Mouse (Mus musculus): ENCODE measurements at regions not wholly inside any gene's neighbourhood (a gene's known extent, or its start where the extent isn't known, plus 50 kb on each side); places are given as distances from the start of the nearest gene placed in this dataset.

DNA sequence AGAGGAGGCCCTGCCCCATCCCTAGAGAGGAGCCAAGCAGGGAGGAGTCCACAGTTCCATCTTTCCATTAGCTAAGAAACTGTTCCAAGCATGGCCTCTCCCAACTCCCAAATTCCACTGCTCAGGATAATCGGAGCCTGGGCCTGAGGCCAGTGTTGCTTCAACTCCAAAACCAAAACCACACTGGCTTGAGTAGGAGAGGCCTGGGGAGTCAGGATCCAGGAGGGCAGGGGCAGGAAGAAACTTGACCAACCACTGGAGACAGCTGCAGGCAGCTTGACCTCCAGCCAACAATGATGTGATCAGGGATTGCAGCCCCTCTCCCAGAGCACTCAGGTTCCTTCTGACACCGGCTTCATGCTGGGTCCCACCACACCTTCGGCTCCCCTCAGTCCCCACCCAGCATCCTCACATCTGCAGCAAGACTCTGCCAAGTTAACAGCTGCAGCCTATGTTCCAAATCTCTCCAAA lies 99.1 kb upstream of the Zmiz1 start (continued):
- TF ChIP-seq GABPA (IDR thresholded peaks at IDR 0.05; ENCODE audit: low read depth, low read length), result no peak
- no peak for TF ChIP-seq SIN3A (IDR thresholded peaks at IDR 0.05; ENCODE audit: low read length)

DNA sequence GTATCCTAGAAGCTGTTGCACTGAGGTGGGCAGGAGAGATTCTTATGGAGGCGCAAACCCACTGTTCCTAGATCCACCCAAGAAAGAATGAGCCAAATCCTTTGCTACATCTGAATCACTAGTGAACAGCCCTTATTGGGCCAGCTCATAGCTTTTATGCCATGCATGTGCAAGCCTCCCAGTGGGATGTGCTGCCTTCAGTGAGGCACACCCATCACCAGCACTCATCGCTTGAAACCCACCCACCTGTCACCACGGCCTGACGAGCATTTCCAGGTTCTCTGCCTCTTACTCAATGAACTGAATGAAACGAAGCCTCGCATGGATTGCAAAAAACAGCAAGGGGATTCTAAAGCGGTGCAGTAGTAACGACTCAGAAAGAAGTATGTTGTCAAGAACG lies 98.3 kb upstream of the Zmiz1 start:
- H3K4me3 ChIP-seq (ENCODE audit: control insufficient read depth in 1 of 2, insufficient read depth in 1 of 2, low read depth in 2 of 2, low read length in 2 of 2), result no peak overlapping the region
- TF ChIP-seq GABPA (IDR thresholded peaks at IDR 0.05; ENCODE audit: low read depth, low read length) (no peak), POLR2AphosphoS2 (IDR thresholded peaks at IDR 0.05; ENCODE audit: low read length) (no peak), MYB (IDR thresholded peaks at IDR 0.05; ENCODE audit: low read depth, low read length) (no peak), MAX (IDR thresholded peaks at IDR 0.05; ENCODE audit: low read length) (no peak), MAFK (IDR thresholded peaks at IDR 0.05; ENCODE audit: borderline replicate concordance, low read depth, low read length) (no peak), POLR2A (IDR thresholded peaks at IDR 0.05; ENCODE audit: control insufficient read depth in 1 of 2, insufficient read depth in 1 of 2, low read depth in 1 of 2, low read length in 2 of 2, poor library complexity in 1 of 2) (no peak), USF1 (IDR thresholded peaks at IDR 0.05; ENCODE audit: low read depth, low read length) (no peak), USF2 (IDR thresholded peaks at IDR 0.05; ENCODE audit: borderline replicate concordance in 1 of 2, insufficient read depth in 1 of 2, low read depth in 1 of 2, low read length in 2 of 2) (no peak), TAL1 (IDR thresholded peaks at IDR 0.05; ENCODE audit: low read length) (no peak), ZNF384 (IDR thresholded peaks at IDR 0.05; ENCODE audit: low read depth, low read length) (no peak), BHLHE40 (IDR thresholded peaks at IDR 0.05; ENCODE audit: borderline replicate concordance, low read depth, low read length) (no peak), TCF12 (IDR thresholded peaks at IDR 0.05; ENCODE audit: low read depth, low read length) (no peak), ZC3H11A (IDR thresholded peaks at IDR 0.05; ENCODE audit: low read depth, low read length) (no peak), MAZ (IDR thresholded peaks at IDR 0.05; ENCODE audit: low read depth, low read length) (no peak), NRF1 (IDR thresholded peaks at IDR 0.05; ENCODE audit: insufficient read depth, low read depth, low read length, poor library complexity, severe bottlenecking) (no peak), RCOR1 (IDR thresholded peaks at IDR 0.05; ENCODE audit: low read depth, low read length) (no peak), CTCF (IDR thresholded peaks at IDR 0.05 in 2 of 3, conservative IDR thresholded peaks at IDR 0.05 in 1 of 3; ENCODE audit: control insufficient read depth in 1 of 3, insufficient read depth in 1 of 3, low read depth in 2 of 3, low read length in 3 of 3, poor library complexity in 1 of 3, severe bottlenecking in 1 of 3) (no peak)
- H3K36me3 ChIP-seq (ENCODE audit: control insufficient read depth in 1 of 2, insufficient read depth in 2 of 2, low read length in 2 of 2), result no peaks in the 10 kb centered on the region
- no peak overlapping the region for H3K9ac ChIP-seq (ENCODE audit: control insufficient read depth, low read depth, low read length, poor library complexity, severe bottlenecking)
- H3K27ac ChIP-seq (ENCODE audit: control insufficient read depth, low read depth, low read length), result no peak overlapping the region
- H3K27me3 ChIP-seq (ENCODE audit: control insufficient read depth in 1 of 2, insufficient read depth in 2 of 2, low read length in 2 of 2), result peaks cover 0 to 4% of the 10 kb centered on the region in 2 experiments; a peak in 2 of 4 replicates
- no peaks in the 10 kb centered on the region for H3K9me3 ChIP-seq (replicated peaks; ENCODE audit: insufficient read depth, low read length)
- H3K79me2 ChIP-seq (ENCODE audit: control insufficient read depth, insufficient read depth, low read length, poor library complexity), result no peaks in the 10 kb centered on the region
- H3K4me1 ChIP-seq (ENCODE audit: control insufficient read depth in 1 of 2, insufficient read depth in 2 of 2, low read length in 2 of 2), result no peaks in the 10 kb centered on the region
- DNase-seq (ENCODE audit: low read depth, low spot score), result no peak

DNA sequence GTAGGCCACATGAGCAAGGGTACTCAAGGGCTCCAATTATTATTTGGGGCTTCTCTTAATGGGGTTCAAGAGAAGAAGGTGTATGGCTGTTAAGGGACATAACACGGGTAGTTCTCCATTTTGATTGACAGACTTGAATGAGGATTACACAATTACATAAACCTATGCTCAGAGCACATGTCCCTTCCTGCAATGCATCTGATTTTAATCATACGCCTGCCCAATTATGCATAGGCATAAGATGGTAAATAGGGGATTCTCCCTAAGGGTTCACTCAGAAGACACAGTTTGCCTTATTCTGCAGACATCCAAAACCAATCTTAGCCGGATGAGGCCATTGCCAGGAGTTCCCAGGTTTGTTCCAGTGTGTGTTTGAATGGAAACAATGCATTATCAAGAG lies 97.9 kb upstream of the Zmiz1 start:
- Histone ChIP-seq H3K4me3 (ENCODE audit: control insufficient read depth in 1 of 2, insufficient read depth in 1 of 2, low read depth in 2 of 2, low read length in 2 of 2) (no peak overlapping the region), H3K36me3 (ENCODE audit: control insufficient read depth in 1 of 2, insufficient read depth in 2 of 2, low read length in 2 of 2) (no peaks in the 10 kb centered on the region), H3K4me1 (ENCODE audit: control insufficient read depth in 1 of 2, insufficient read depth in 2 of 2, low read length in 2 of 2) (no peaks in the 10 kb centered on the region), H3K9me3 (replicated peaks; ENCODE audit: insufficient read depth, low read length) (no peaks in the 10 kb centered on the region), H3K27ac (ENCODE audit: control insufficient read depth, low read depth, low read length) (no peak overlapping the region), H3K79me2 (ENCODE audit: control insufficient read depth, insufficient read depth, low read length, poor library complexity) (no peaks in the 10 kb centered on the region), H3K9ac (ENCODE audit: control insufficient read depth, low read depth, low read length, poor library complexity, severe bottlenecking) (no peak overlapping the region), H3K27me3 (ENCODE audit: control insufficient read depth in 1 of 2, insufficient read depth in 2 of 2, low read length in 2 of 2) (peaks cover 0 to 1% of the 10 kb centered on the region in 2 experiments; a peak in 2 of 4 replicates)
- no peak for TF ChIP-seq MXI1 (IDR thresholded peaks at IDR 0.05; ENCODE audit: low read depth, low read length)
- TF ChIP-seq TCF12 (IDR thresholded peaks at IDR 0.05; ENCODE audit: low read depth, low read length), result no peak
- TF ChIP-seq TBP (IDR thresholded peaks at IDR 0.05; ENCODE audit: low read depth, low read length), result no peak
- no peak for TF ChIP-seq USF2 (IDR thresholded peaks at IDR 0.05; ENCODE audit: borderline replicate concordance in 1 of 2, insufficient read depth in 1 of 2, low read depth in 1 of 2, low read length in 2 of 2)
- no peak for TF ChIP-seq MYB (IDR thresholded peaks at IDR 0.05; ENCODE audit: low read depth, low read length)
- TF ChIP-seq TAL1 (IDR thresholded peaks at IDR 0.05; ENCODE audit: low read length), result no peak
- TF ChIP-seq NELFE (IDR thresholded peaks at IDR 0.05; ENCODE audit: low read depth, low read length), result no peak
- TF ChIP-seq EP300 (IDR thresholded peaks at IDR 0.05; ENCODE audit: low read depth in 1 of 2, low read length in 2 of 2), result no peak
- no peak for TF ChIP-seq ZKSCAN1 (IDR thresholded peaks at IDR 0.05; ENCODE audit: low read depth, low read length)
- TF ChIP-seq CHD2 (IDR thresholded peaks at IDR 0.05; ENCODE audit: low read length), result no peak
- TF ChIP-seq UBTF (IDR thresholded peaks at IDR 0.05; ENCODE audit: borderline replicate concordance, insufficient read depth, low read depth, low read length), result no peak
- no peak for TF ChIP-seq E2F4 (IDR thresholded peaks at IDR 0.05; ENCODE audit: borderline replicate concordance, low read depth, low read length)
- no peak for TF ChIP-seq MAFK (IDR thresholded peaks at IDR 0.05; ENCODE audit: borderline replicate concordance, low read depth, low read length)
- no peak for TF ChIP-seq BHLHE40 (IDR thresholded peaks at IDR 0.05; ENCODE audit: borderline replicate concordance, low read depth, low read length)
- no peak for TF ChIP-seq MAZ (IDR thresholded peaks at IDR 0.05; ENCODE audit: low read depth, low read length)
- no peak for TF ChIP-seq MEF2A (IDR thresholded peaks at IDR 0.05; ENCODE audit: extremely low read depth, insufficient replicate concordance, low read depth, low read length, poor library complexity, severe bottlenecking)
- TF ChIP-seq HCFC1 (IDR thresholded peaks at IDR 0.05; ENCODE audit: low read depth, low read length), result no peak
- no peak for DNase-seq (ENCODE audit: low read depth, low spot score)
